Mouse (Mus musculus) myocyte (in vitro differentiated cells): ENCODE data around the gene Hs1bp3. TPM values are rescaled to one million over a fixed set of nuclear protein-coding genes. Genes with fewer than 3 reads are reported as not detected.

Experiments used
- H3K27me3 ChIP-seq: one replicate; pipeline ENCODE4 v1.6.1; 2011; ENCODE audit not compliant: control insufficient read depth, insufficient read depth, insufficient read length
- H3K36me3 ChIP-seq: one replicate; pipeline ENCODE4 v1.6.1; 2011; ENCODE audit not compliant: control insufficient read depth, insufficient read depth
- H3K4me2 ChIP-seq: one replicate; pipeline ENCODE4 v1.6.1; 2011; ENCODE audit warnings: low read depth, control low read depth
- H3K4me3 ChIP-seq: one replicate; pipeline ENCODE4 v1.5.1; 2011; ENCODE audit warnings: mild to moderate bottlenecking, control low read depth, moderate library complexity
- H3K79me2 ChIP-seq: one replicate; pipeline ENCODE4 v1.6.1; 2011; ENCODE audit not compliant: control insufficient read depth, insufficient read depth
- H3ac ChIP-seq: one replicate; pipeline ENCODE4 v1.6.1; 2011; ENCODE audit not compliant: control insufficient read depth, insufficient read length
- CEBPB ChIP-seq: IDR thresholded peaks from 2 replicates; pipeline ENCODE4 v1.6.1; 2011; ENCODE audit warnings: mild to moderate bottlenecking, moderate library complexity; ENCODE audit not compliant: poor library complexity, insufficient read depth, severe bottlenecking
- E2F4 ChIP-seq: IDR thresholded peaks from one replicate; pipeline ENCODE4 v1.6.1; 2011; ENCODE audit warnings: mild to moderate bottlenecking, control low read depth, moderate library complexity; ENCODE audit not compliant: insufficient read depth
- MAX ChIP-seq: IDR thresholded peaks from one replicate; pipeline ENCODE4 v1.6.1; 2011; ENCODE audit warnings: low read depth, mild to moderate bottlenecking, control low read depth
- MYOD1 ChIP-seq, 3 experiments: IDR thresholded peaks; one replicate each; pipeline ENCODE4 v1.6.1; 2011; ENCODE audit warnings: control low read depth in 2 of 3, low read depth in 2 of 3, mild to moderate bottlenecking in 2 of 3, moderate library complexity in 1 of 3; ENCODE audit not compliant: insufficient read length in 2 of 3, control insufficient read depth in 1 of 3
- MYOG ChIP-seq, 3 experiments: IDR thresholded peaks; one replicate each; pipeline ENCODE4 v1.6.1; 2011; ENCODE audit warnings: control low read depth in 2 of 3, low read depth in 2 of 3, mild to moderate bottlenecking in 2 of 3; ENCODE audit not compliant: insufficient read length in 2 of 3, control insufficient read depth in 1 of 3, insufficient read depth in 1 of 3
- POLR2A ChIP-seq: IDR thresholded peaks from one replicate; pipeline ENCODE4 v1.6.1; 2011; ENCODE audit warnings: low read depth, mild to moderate bottlenecking, control low read depth, moderate library complexity; ENCODE audit not compliant: insufficient read length
- POLR2AphosphoS2 ChIP-seq: IDR thresholded peaks from one replicate; pipeline ENCODE4 v1.6.1; 2011; ENCODE audit warnings: low read depth, control low read depth; ENCODE audit not compliant: insufficient read length
- REST ChIP-seq: IDR thresholded peaks from one replicate; pipeline ENCODE4 v1.6.1; 2011; ENCODE audit warnings: mild to moderate bottlenecking, control low read depth, moderate library complexity; ENCODE audit not compliant: insufficient read depth, insufficient read length
- SRF ChIP-seq: IDR thresholded peaks from one replicate; pipeline ENCODE4 v1.6.1; 2011; ENCODE audit warnings: low read depth; ENCODE audit not compliant: control insufficient read depth, insufficient read length
- TCF12 ChIP-seq: IDR thresholded peaks from one replicate; pipeline ENCODE4 v1.6.1; 2011; ENCODE audit warnings: mild to moderate bottlenecking, control low read depth; ENCODE audit not compliant: poor library complexity, insufficient read depth, severe bottlenecking
- TCF3 ChIP-seq: IDR thresholded peaks from one replicate; pipeline ENCODE4 v1.6.1; 2011; ENCODE audit warnings: low read depth, control low read depth; ENCODE audit not compliant: insufficient read length
- USF1 ChIP-seq: IDR thresholded peaks from one replicate; pipeline ENCODE4 v1.6.1; 2011; ENCODE audit warnings: low read depth, mild to moderate bottlenecking, control low read depth, moderate library complexity
- polyA plus RNA-seq: library from polyadenylated mRNA; unstranded; fragments of >200 nt; fragmentation: generic; extraction: Trizol; gene quantifications from one replicate; pipeline ENCODE4 v1.2.1, GENCODE M21; 2012; ENCODE audit warnings: missing spikeins

Gene Hs1bp3
- polyA plus RNA-seq, 1 experiment = 24.6 TPM

- TF ChIP-seq POLR2A (no peak), MYOG (IDR thresholded peaks at IDR 0.05; ENCODE audit: control insufficient read depth in 1 of 3, insufficient read depth in 1 of 3, insufficient read length in 2 of 3, low read depth in 2 of 3) (no peak), TCF12 (no peak), MAX (no peak), CEBPB (no peak), POLR2AphosphoS2 (no peak), REST (no peak), MYOD1 (IDR thresholded peaks at IDR 0.05; ENCODE audit: control insufficient read depth in 1 of 3, insufficient read length in 2 of 3, low read depth in 2 of 3) (no peak), USF1 (no peak), SRF (no peak), E2F4 (no peak)
- H3K27me3 ChIP-seq = no peaks in the 10 kb centered on the region
- no peak overlapping the region for H3ac ChIP-seq
- no peaks in the 10 kb centered on the region for H3K79me2 ChIP-seq
- no peak overlapping the region for H3K4me2 ChIP-seq
- no peaks in the 10 kb centered on the region for H3K36me3 ChIP-seq
- no peak overlapping the region for H3K4me3 ChIP-seq
Observed at GRCm38 (mm10) chr12:8351025-8351903, 38.0 kb downstream of the Hs1bp3 start.

- Histone ChIP-seq H3K4me2 (no peak overlapping the region), H3ac (no peak overlapping the region), H3K36me3 (no peaks in the 10 kb centered on the region), H3K27me3 (no peaks in the 10 kb centered on the region), H3K4me3 (no peak overlapping the region), H3K79me2 (no peaks in the 10 kb centered on the region)
- TF ChIP-seq CEBPB (no peak), TCF12 (no peak), TCF3 (no peak), MAX (no peak), E2F4 (no peak), REST (no peak), USF1 (no peak), MYOD1 (IDR thresholded peaks at IDR 0.05; ENCODE audit: control insufficient read depth in 1 of 3, insufficient read length in 2 of 3, low read depth in 2 of 3) (no peak), POLR2AphosphoS2 (no peak)
Observed at GRCm38 (mm10) chr12:8353071-8353470, 39.8 kb downstream of the Hs1bp3 start.

GRCm38 (mm10) chr12:8354187-8354586 is 41.0 kb downstream of the Hs1bp3 start:
- no peaks in the 10 kb centered on the region for H3K79me2 ChIP-seq
- H3K4me2 ChIP-seq = no peak overlapping the region
- H3K27me3 ChIP-seq = no peaks in the 10 kb centered on the region
- no peaks in the 10 kb centered on the region for H3K36me3 ChIP-seq
- TF ChIP-seq MAX = no peak
- TF ChIP-seq MYOG (IDR thresholded peaks at IDR 0.05; ENCODE audit: control insufficient read depth in 1 of 3, insufficient read depth in 1 of 3, insufficient read length in 2 of 3, low read depth in 2 of 3) = no peak
- no peak for TF ChIP-seq CEBPB
- no peak for TF ChIP-seq MYOD1 (IDR thresholded peaks at IDR 0.05; ENCODE audit: control insufficient read depth in 1 of 3, insufficient read length in 2 of 3, low read depth in 2 of 3)
- TF ChIP-seq POLR2A = no peak
- TF ChIP-seq TCF12 = no peak
- TF ChIP-seq REST = no peak
- no peak for TF ChIP-seq E2F4
- no peak for TF ChIP-seq SRF
- no peak for TF ChIP-seq POLR2AphosphoS2
- no peak for TF ChIP-seq USF1
- no peak for TF ChIP-seq TCF3
- H3K4me3 ChIP-seq = no peak overlapping the region
- H3ac ChIP-seq = no peak overlapping the region

- TF ChIP-seq CEBPB (no peak), TCF12 (no peak), TCF3 (no peak), USF1 (no peak)
- H3K79me2 ChIP-seq = no peaks in the 10 kb centered on the region
- H3K4me2 ChIP-seq = no peak overlapping the region
- H3K27me3 ChIP-seq = no peaks in the 10 kb centered on the region
- H3K4me3 ChIP-seq = no peak overlapping the region
- no peak overlapping the region for H3ac ChIP-seq
- no peaks in the 10 kb centered on the region for H3K36me3 ChIP-seq
Observed at GRCm38 (mm10) chr12:8355011-8355410, 41.8 kb downstream of the Hs1bp3 start.

GRCm38 (mm10) chr12:8357449-8357848 is 44.2 kb downstream of the Hs1bp3 start:
- Histone ChIP-seq H3K4me3 (no peak overlapping the region), H3ac (no peak overlapping the region), H3K4me2 (peak overlapping the region; percentile 53), H3K27me3 (no peaks in the 10 kb centered on the region), H3K79me2 (no peaks in the 10 kb centered on the region), H3K36me3 (no peaks in the 10 kb centered on the region)
- TF ChIP-seq MYOG (IDR thresholded peaks at IDR 0.05; ENCODE audit: control insufficient read depth in 1 of 3, insufficient read depth in 1 of 3, insufficient read length in 2 of 3, low read depth in 2 of 3) (no peak), MYOD1 (IDR thresholded peaks at IDR 0.05; ENCODE audit: control insufficient read depth in 1 of 3, insufficient read length in 2 of 3, low read depth in 2 of 3) (no peak), TCF3 (no peak), E2F4 (no peak), CEBPB (0 out of 2 replicates have a peak, but pooled peaks have one; percentile 15)
